Mouse (Mus musculus) heart, adult 2 months (tissue): Measurements from ENCODE around the gene Tnfaip2. TPM values are rescaled to one million over a fixed set of nuclear protein-coding genes. Genes with fewer than 3 reads are reported as not detected.

ENCODE experiments used
- DNase-seq, 2 experiments: peaks; one replicate each; pipeline ENCODE4 v3.0.0; 2021
- H3K27ac ChIP-seq: fragments of 200-600 bp; 2 replicates; pipeline ENCODE4 v1.8.1; 2022
- H3K27me3 ChIP-seq: fragments of 200-500 bp; 2 replicates; pipeline ENCODE4 v1.6.1; 2012; ENCODE audit warnings: mild to moderate bottlenecking, low read length, inconsistent platforms, mixed read lengths; ENCODE audit not compliant: control insufficient read depth, insufficient read depth
- H3K36me3 ChIP-seq: fragments of 200-500 bp; 2 replicates; pipeline ENCODE4 v1.6.1; 2012; ENCODE audit warnings: low read length, inconsistent platforms; ENCODE audit not compliant: control insufficient read depth, insufficient read depth
- H3K4me1 ChIP-seq: fragments of 200-500 bp; 2 replicates; pipeline ENCODE4 v1.6.1; 2011; ENCODE audit warnings: low read length; ENCODE audit not compliant: control insufficient read depth, insufficient read depth
- H3K4me3 ChIP-seq: fragments of 200-600 bp; 2 replicates; pipeline ENCODE4 v1.8.1; 2022
- H3K79me2 ChIP-seq: fragments of 200-500 bp; replicated peaks from 2 replicates; pipeline ENCODE4 v1.6.1; 2012; ENCODE audit warnings: mild to moderate bottlenecking, inconsistent platforms, low read length, moderate library complexity, mixed read lengths; ENCODE audit not compliant: control insufficient read depth, insufficient read depth
- H3K9ac ChIP-seq: fragments of 200-500 bp; 2 replicates; pipeline ENCODE4 v1.6.1; 2012; ENCODE audit warnings: low read depth, mild to moderate bottlenecking, control low read depth, inconsistent platforms, low read length, mixed read lengths
- CTCF ChIP-seq: fragments of 200-600 bp; IDR thresholded peaks from 2 replicates; pipeline ENCODE4 v1.8.1; 2022; ENCODE audit warnings: antibody characterized with exemption, mild to moderate bottlenecking, moderate library complexity
- EP300 ChIP-seq: fragments of 200-500 bp; IDR thresholded peaks from 2 replicates; pipeline ENCODE4 v1.6.1; 2011; ENCODE audit warnings: low read depth, low read length, control low read depth; ENCODE audit not compliant: insufficient read depth
- POLR2A ChIP-seq: fragments of 200-500 bp; IDR thresholded peaks from 2 replicates; pipeline ENCODE4 v1.6.1; 2011; ENCODE audit warnings: mild to moderate bottlenecking, low read depth, low read length, control low read depth; ENCODE audit not compliant: insufficient read depth
- WGBS: fragments of 180-500 bp; shearing (Covaris S2); methylation state at CpG from one replicate; pipeline ENCODE4 v1.1.7; 2018; 5-methylcytosine and 5-hydroxymethylcytosine counted together
- intact Hi-C: fragments of 180-260 bp; cut with DNase I; formaldehyde crosslinking; loops from one replicate; pipeline ENCODE4 v1.15.1; 2025
- polyA plus RNA-seq: library from polyadenylated mRNA; depleted of rRNA; stranded (reverse); fragments of >200 nt; gene quantifications from 2 replicates; pipeline ENCODE4 v1.2.3, GENCODE M21; 2012; rRNA removed
- total RNA-seq, 2 experiments: library from RNA; stranded (reverse); gene quantifications; 2 replicates each; pipeline ENCODE4 v1.2.3; 2021

Gene Tnfaip2
- total and polyA plus RNA-seq, 3 experiments: 40.2 to 52.1 (median 40.9) TPM

GRCm38 (mm10) chr12:111500725-111501124, 58.5 kb downstream of the Tnfaip2 start:
- no peaks in the 10 kb centered on the region for H3K79me2 ChIP-seq
- no peak overlapping the region for H3K4me3 ChIP-seq
- intact Hi-C loops: no loop called here
- H3K27me3 ChIP-seq: no peaks in the 10 kb centered on the region
- no peaks in the 10 kb centered on the region for H3K36me3 ChIP-seq
- WGBS: 38% methylated on average over 5 of the region's 5 CpGs
- no peak for DNase-seq
- no peak overlapping the region for H3K9ac ChIP-seq
- H3K27ac ChIP-seq: no peak overlapping the region
- no peaks in the 10 kb centered on the region; the same call in 1 of the 2 replicates for H3K4me1 ChIP-seq
- TF ChIP-seq POLR2A (no peak), EP300 (no peak)

GRCm38 (mm10) chr12:111503063-111503567, 60.8 kb downstream of the Tnfaip2 start:
- 50% methylated on average over 12 of the region's 12 CpGs for WGBS
- Histone ChIP-seq H3K4me3 (no peak overlapping the region), H3K36me3 (no peaks in the 10 kb centered on the region), H3K27me3 (no peaks in the 10 kb centered on the region), H3K27ac (no peak overlapping the region), H3K9ac (no peak overlapping the region), H3K79me2 (no peaks in the 10 kb centered on the region), H3K4me1 (no peaks in the 10 kb centered on the region; the same call in 1 of the 2 replicates)
- no peak for DNase-seq
- TF ChIP-seq EP300: no peak
- no peak for TF ChIP-seq POLR2A
- TF ChIP-seq CTCF: no peak
- intact Hi-C loops: no loop called here

GRCm38 (mm10) chr12:111503571-111503970, 61.3 kb downstream of the Tnfaip2 start:
- H3K27ac ChIP-seq: no peak overlapping the region
- no peak for TF ChIP-seq EP300
- no peak for TF ChIP-seq CTCF
- TF ChIP-seq POLR2A: no peak
- no peaks in the 10 kb centered on the region; the same call in 1 of the 2 replicates for H3K4me1 ChIP-seq
- H3K36me3 ChIP-seq: no peaks in the 10 kb centered on the region
- no peak for DNase-seq
- H3K79me2 ChIP-seq: no peaks in the 10 kb centered on the region
- H3K9ac ChIP-seq: no peak overlapping the region
- no peak overlapping the region for H3K4me3 ChIP-seq
- intact Hi-C loops: no loop called here
- 57% methylated on average over 5 of the region's 5 CpGs for WGBS
- H3K27me3 ChIP-seq: no peaks in the 10 kb centered on the region

Other genes with a start within 250 kb of the Tnfaip2 start
- not detected for gene Amn, start 171.4 kb upstream of the Tnfaip2 start, total RNA-seq
- gene Amn, start 171.4 kb upstream of the Tnfaip2 start, polyA plus RNA-seq: not detected in 2 replicates
- 10 to 100 TPM; 55.3 to 58.5 TPM for gene Cdc42bpb, start 64.8 kb upstream of the Tnfaip2 start, total RNA-seq
- 105 and 106 TPM in 2 replicates for gene Cdc42bpb, start 64.8 kb upstream of the Tnfaip2 start, polyA plus RNA-seq
- gene Lbhd2, start 35.7 kb upstream of the Tnfaip2 start, total RNA-seq: not detected
- not detected in 2 replicates for gene Lbhd2, start 35.7 kb upstream of the Tnfaip2 start, polyA plus RNA-seq
- gene Exoc3l4, start 25.5 kb upstream of the Tnfaip2 start, total RNA-seq: 1 to 10 TPM; 2.5 to 2.7 TPM
- gene Exoc3l4, start 25.5 kb upstream of the Tnfaip2 start, polyA plus RNA-seq: 9.2 and 10.9 TPM in 2 replicates
- under 1 TPM; 0.36 to 0.39 TPM for gene Gm266, start 43.4 kb downstream of the Tnfaip2 start, total RNA-seq
- 0.23 and 0.88 TPM in 2 replicates for gene Gm266, start 43.4 kb downstream of the Tnfaip2 start, polyA plus RNA-seq
- gene Eif5, start 95.5 kb downstream of the Tnfaip2 start, total RNA-seq: 100 to 1,000 TPM; 160 to 170 TPM
- gene Eif5, start 95.5 kb downstream of the Tnfaip2 start, polyA plus RNA-seq: 39.4 and 85.3 TPM in 2 replicates
- 10 to 100 TPM; 50.6 to 52.5 TPM for gene Mark3, start 132.1 kb downstream of the Tnfaip2 start, total RNA-seq
- gene Mark3, start 132.1 kb downstream of the Tnfaip2 start, polyA plus RNA-seq: 18.1 and 28.2 TPM in 2 replicates
- 10 to 100 TPM; 65.3 to 81.4 TPM for gene Ckb, start 229.9 kb downstream of the Tnfaip2 start, total RNA-seq
- 115 and 120 TPM in 2 replicates for gene Ckb, start 229.9 kb downstream of the Tnfaip2 start, polyA plus RNA-seq
- 1 to 10 TPM; 4.5 to 5.4 TPM for gene Trmt61a, start 235.6 kb downstream of the Tnfaip2 start, total RNA-seq
- gene Trmt61a, start 235.6 kb downstream of the Tnfaip2 start, polyA plus RNA-seq: 7.6 and 11.8 TPM in 2 replicates